In genomic region chr13:88907405-88907804, GRCm38 (mm10) we compare ENCODE assay signal across 13 mouse cellular contexts.
"Had no signal": no experiment of that assay in that cellular context is flagged by ENCODE, and none has a peak within 500 bp of the region (broad histone marks: within the 10 kb centered on the region; RNA-seq: fewer than 3 reads in every experiment).

No protein-coding gene starts in this region.

- H3K27ac ChIP-seq: kidney, postnatal 0 days; limb, embryonic 13.5 days; liver, embryonic 14.5 days; midbrain, embryonic 12.5 days; neural tube, embryonic 13.5 days had no signal

- H3K27me3 ChIP-seq: limb, embryonic 13.5 days; midbrain, embryonic 12.5 days; neural tube, embryonic 13.5 days had no signal

- H3K9ac ChIP-seq: limb, embryonic 13.5 days; liver, embryonic 14.5 days; midbrain, embryonic 12.5 days; neural tube, embryonic 13.5 days had no signal

- H3K4me1 ChIP-seq: limb, embryonic 13.5 days; midbrain, embryonic 12.5 days had no signal

- H3K4me3 ChIP-seq: limb, embryonic 13.5 days; midbrain, embryonic 12.5 days; neural tube, embryonic 13.5 days had no signal

- H3K9me3 ChIP-seq: limb, embryonic 13.5 days; midbrain, embryonic 12.5 days; neural tube, embryonic 13.5 days had no signal

- H3K36me3 ChIP-seq: limb, embryonic 13.5 days; midbrain, embryonic 12.5 days; neural tube, embryonic 13.5 days had no signal

- DNase-seq: kidney, adult 8-10 months; kidney, postnatal 36 days; layer of hippocampus, adult 9-11 months; layer of hippocampus, postnatal 36 days; lung, adult 18-20 months; spleen, adult 18-20 months; thymus, adult 18-20 months; thymus, postnatal 14 days had no signal

- H3K4me2 ChIP-seq: limb, embryonic 13.5 days; midbrain, embryonic 12.5 days; neural tube, embryonic 13.5 days had no signal
